Comparison of ENCODE assay signal across 8 mouse cellular contexts in the genomic region with DNA sequence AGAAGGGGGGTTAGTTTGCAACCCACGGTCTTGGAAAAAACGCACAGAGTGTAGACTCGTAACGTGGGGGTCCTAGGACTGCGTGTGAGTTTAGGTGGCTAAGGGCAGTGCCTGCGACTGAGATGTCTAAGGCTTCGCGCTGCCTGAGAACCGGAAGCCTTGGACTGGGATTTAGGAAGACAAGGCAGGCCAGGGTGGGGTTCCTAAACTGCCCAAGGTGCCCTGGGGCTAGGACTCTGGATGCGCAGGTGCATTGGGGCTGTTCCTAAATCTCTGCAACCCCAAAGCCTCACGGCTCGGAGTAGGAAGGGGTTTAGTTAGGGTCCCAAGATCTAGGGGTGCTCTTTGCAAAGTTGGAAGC. TPM values are rescaled to one million over a fixed set of nuclear protein-coding genes. Genes with fewer than 3 reads are reported as not detected.
A peak's percentile ranks its signal among the peaks of the same experiment; 100 is the strongest.
DNase-seq lines count a peak whose midpoint lies in the region; ATAC-seq and TF ChIP-seq lines count a peak whose summit lies in the region.

No protein-coding gene starts in this region.

- TF ChIP-seq CTCF in layer of hippocampus, adult 2 months (conservative IDR thresholded peaks at IDR 0.05): no peak
- TF ChIP-seq CTCF in bone marrow, adult 2 months (IDR thresholded peaks at IDR 0.05; ENCODE audit: control insufficient read depth, insufficient read depth, low read length): no peak

- peak overlapping the region; percentile 90 for H3K9ac ChIP-seq in heart, embryonic 16.5 days (ENCODE audit: low read length)

- H3K4me2 ChIP-seq in heart, embryonic 16.5 days (ENCODE audit: low read depth, low read length): peak overlapping the region; percentile 98

- TF ChIP-seq POLR2A in bone marrow, adult 2 months (IDR thresholded peaks at IDR 0.05; ENCODE audit: borderline replicate concordance, control insufficient read depth, low read depth, low read length): no peak

- no peaks in the 10 kb centered on the region for H3K36me3 ChIP-seq in heart, embryonic 16.5 days (ENCODE audit: control insufficient read depth, insufficient read depth)

- peaks cover 8% of the 10 kb centered on the region; the same call in 1 of the 2 replicates for H3K4me1 ChIP-seq in bone marrow, adult 2 months (ENCODE audit: control insufficient read depth, insufficient read depth, low read length)
- peaks cover 25% of the 10 kb centered on the region for H3K4me1 ChIP-seq in heart, embryonic 16.5 days (ENCODE audit: control insufficient read depth, insufficient read depth, low read length)

- H3K27me3 ChIP-seq in heart, embryonic 16.5 days (ENCODE audit: control insufficient read depth, insufficient read depth, low read length): no peaks in the 10 kb centered on the region

- H3K4me3 ChIP-seq in layer of hippocampus, adult 2 months: peak overlapping the region; percentile 94
- H3K4me3 ChIP-seq in bone marrow, adult 2 months (replicated peaks; ENCODE audit: control insufficient read depth, low read depth, low read length): peak overlapping the region; percentile 89
- peak overlapping the region; percentile 84 for H3K4me3 ChIP-seq in heart, embryonic 16.5 days (ENCODE audit: low read length)

- no peaks in the 10 kb centered on the region for H3K9me3 ChIP-seq in heart, embryonic 16.5 days (replicated peaks; ENCODE audit: control insufficient read depth, low read length)

- peak overlapping the region; percentile 93 for H3K27ac ChIP-seq in layer of hippocampus, adult 2 months
- peak overlapping the region; percentile 22; the same call in 1 of the 2 replicates for H3K27ac ChIP-seq in bone marrow, adult 2 months (ENCODE audit: control insufficient read depth, insufficient read depth, low read depth, low read length, poor library complexity)
- H3K27ac ChIP-seq in heart, embryonic 16.5 days (ENCODE audit: low read length): peak overlapping the region; percentile 58

- 2% methylated on average over 12 of the region's 12 CpGs for WGBS in bone marrow, adult 2 months
- WGBS in heart, embryonic 16.5 days: 3% methylated on average over 12 of the region's 12 CpGs

- ATAC-seq in heart, embryonic 16.5 days (replicated peaks; ENCODE audit: extremely low read depth, insufficient read depth, low FRiP score): no peak

- DNase-seq in layer of hippocampus, adult 2 months (ENCODE audit: low spot score in 2 of 2): no peak
- DNase-seq in layer of hippocampus, adult 9-10 months (ENCODE audit: low spot score): no peak
- DNase-seq in lung, postnatal 10 days: peak; percentile 45
- no peak for DNase-seq in urinary bladder, postnatal 4 days (ENCODE audit: low spot score in 2 of 2)
- no peak for DNase-seq in left cerebral cortex, adult 11 months (ENCODE audit: low spot score)
- no peak for DNase-seq in urinary bladder, adult 2 months (ENCODE audit: low spot score)

RNA-seq across cellular contexts. Expression of a gene that starts 0.7 kb away (rescaled TPM):
- total RNA-seq in layer of hippocampus, adult 2 months (2021): 10 to 100 TPM; 36.5 to 44.2 TPM
- not detected in 2 replicates for polyA plus RNA-seq in bone marrow, adult 2 months (2011; ENCODE audit: insufficient read depth, insufficient read length, low replicate concordance, missing spikeins)
- 2.2 and 3.0 TPM in 2 replicates for polyA plus RNA-seq in heart, embryonic 16.5 days (2015; fragmentation: Nextera tagmentation; extraction: Ambion mirVana)
- polyA plus RNA-seq in urinary bladder, adult 2 months (2012; rRNA removed): not detected in 2 replicates

RNA-seq across cellular contexts. Expression of a gene that starts 28.1 kb away (rescaled TPM):
- total RNA-seq in layer of hippocampus, adult 2 months (2021): 10 to 100 TPM; 25.8 to 32.0 TPM
- 13.0 and 19.5 TPM in 2 replicates for polyA plus RNA-seq in bone marrow, adult 2 months (2011; ENCODE audit: insufficient read depth, insufficient read length, low replicate concordance, missing spikeins)
- polyA plus RNA-seq in heart, embryonic 16.5 days (2015; fragmentation: Nextera tagmentation; extraction: Ambion mirVana): 0.51 and 4.9 TPM in 2 replicates
- polyA plus RNA-seq in urinary bladder, adult 2 months (2012; rRNA removed): 57.1 and 69.7 TPM in 2 replicates

RNA-seq across cellular contexts. Expression of a gene that starts 28.7 kb away (rescaled TPM):
- 100 to 1,000 TPM; 216 to 232 TPM for total RNA-seq in layer of hippocampus, adult 2 months (2021)
- polyA plus RNA-seq in bone marrow, adult 2 months (2011; ENCODE audit: insufficient read depth, insufficient read length, low replicate concordance, missing spikeins): 73.5 and 124 TPM in 2 replicates
- polyA plus RNA-seq in heart, embryonic 16.5 days (2015; fragmentation: Nextera tagmentation; extraction: Ambion mirVana): 210 and 218 TPM in 2 replicates
- polyA plus RNA-seq in urinary bladder, adult 2 months (2012; rRNA removed): 111 and 152 TPM in 2 replicates

RNA-seq across cellular contexts. Expression of a gene that starts 29.0 kb away (rescaled TPM):
- total RNA-seq in layer of hippocampus, adult 2 months (2021): 10 to 100 TPM; 43.6 to 46.9 TPM
- 20.8 and 36.2 TPM in 2 replicates for polyA plus RNA-seq in bone marrow, adult 2 months (2011; ENCODE audit: insufficient read depth, insufficient read length, low replicate concordance, missing spikeins)
- polyA plus RNA-seq in heart, embryonic 16.5 days (2015; fragmentation: Nextera tagmentation; extraction: Ambion mirVana): 44.5 and 44.9 TPM in 2 replicates
- 46.0 and 48.4 TPM in 2 replicates for polyA plus RNA-seq in urinary bladder, adult 2 months (2012; rRNA removed)

Comparison
In these comparisons a context has a peak if more than half of its experiments do, and no peak if none do; other contexts are left out.
1. H3K27ac ChIP-seq: peak in every context shown above with its lines; median percentile 93 in layer of hippocampus, adult 2 months; 58 in heart, embryonic 16.5 days; 22 in bone marrow, adult 2 months.